Mouse (Mus musculus): ENCODE measurements at regions not wholly inside any gene's neighbourhood (a gene's known extent, or its start where the extent isn't known, plus 50 kb on each side); places are given as distances from the start of the nearest gene placed in this dataset.
A peak's percentile ranks its signal among the peaks of the same experiment; 100 is the strongest.

DNA sequence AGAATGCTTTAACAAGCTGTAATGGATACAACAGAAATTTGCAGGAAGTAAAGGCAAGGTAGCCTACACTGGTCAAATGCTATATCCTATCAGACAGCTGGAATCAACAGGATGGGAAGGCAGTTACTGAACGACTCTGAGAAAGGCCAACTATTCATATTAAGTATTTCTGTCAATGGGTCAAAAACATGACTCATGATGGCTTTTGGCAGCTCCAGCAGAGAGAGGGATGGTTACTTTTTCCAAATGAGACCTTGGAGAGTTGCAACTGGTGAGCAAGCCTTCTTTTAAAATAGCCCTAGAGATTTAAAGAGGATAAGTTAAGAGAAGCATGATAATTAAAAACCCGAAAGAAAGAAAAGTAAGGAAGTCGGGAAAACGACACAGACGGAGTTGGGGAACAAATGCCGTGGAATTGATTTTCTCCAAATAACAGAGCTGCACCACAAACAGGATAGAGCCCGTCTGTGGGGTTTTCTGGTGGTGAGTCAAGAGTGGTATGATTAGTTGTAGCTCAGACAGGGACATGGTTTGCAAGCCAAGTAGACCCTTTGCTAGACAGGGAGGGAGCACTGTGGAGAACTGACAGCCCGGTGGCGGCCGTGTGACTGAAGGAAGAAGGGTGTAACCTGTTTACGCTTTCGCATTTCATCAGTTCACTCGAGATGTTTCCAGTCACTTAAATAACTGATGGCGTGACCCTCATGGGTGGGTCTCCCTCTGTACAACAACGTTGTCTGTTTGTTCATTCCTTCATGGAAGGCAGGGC is 3638.1 kb upstream of the Gm7489 start:
- DNase-seq: peak; percentile 88

DNA sequence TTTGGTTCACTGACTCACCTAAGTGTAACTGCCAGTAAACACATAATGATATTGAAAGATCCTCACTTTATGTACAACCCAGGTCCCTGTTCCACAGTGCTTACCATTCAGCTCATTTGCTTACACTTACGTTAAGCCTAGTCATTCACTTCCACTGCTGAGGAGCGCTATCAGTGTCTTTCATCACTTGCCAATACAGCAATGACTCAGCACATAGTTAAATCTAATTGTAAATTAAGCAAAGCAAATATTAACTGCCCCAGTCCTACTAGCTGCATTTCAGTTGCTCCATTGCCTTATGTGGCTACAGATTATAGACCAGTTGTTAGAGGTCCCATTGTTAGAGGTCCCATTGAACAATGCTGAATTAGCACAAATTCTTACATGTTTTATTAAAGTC is 3624.6 kb upstream of the Gm7489 start:
- no peak for DNase-seq

DNA sequence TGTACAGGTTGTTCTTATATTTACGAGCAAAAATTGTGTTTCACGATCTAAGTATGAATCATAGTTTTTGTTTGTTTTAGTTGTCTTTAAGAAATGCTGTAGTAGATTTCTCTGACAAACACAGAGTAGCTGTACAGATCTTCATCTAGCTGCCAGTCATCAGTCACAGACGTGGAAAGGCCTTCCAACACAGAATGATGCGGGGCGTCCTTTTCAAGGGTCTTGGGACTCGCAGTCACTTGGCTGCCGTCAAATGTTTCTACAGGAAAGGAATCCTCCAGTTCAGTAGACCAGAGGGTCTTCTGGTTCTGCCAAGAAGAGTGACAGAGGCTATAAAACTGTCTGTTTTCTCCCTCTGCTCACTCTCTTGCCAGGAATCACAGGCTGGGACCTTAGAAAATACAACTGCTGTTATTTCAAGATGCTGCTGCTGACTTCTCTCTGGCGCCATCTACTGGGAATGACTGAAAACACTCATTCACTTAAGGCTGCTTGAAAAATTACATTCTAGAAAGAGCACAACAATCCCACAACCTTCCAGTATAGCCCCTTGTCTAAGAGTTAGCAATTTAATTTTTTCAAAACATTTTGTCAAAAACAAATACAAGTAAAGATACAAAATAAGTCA is 3623.3 kb upstream of the Gm7489 start:
- no peak for DNase-seq

DNA sequence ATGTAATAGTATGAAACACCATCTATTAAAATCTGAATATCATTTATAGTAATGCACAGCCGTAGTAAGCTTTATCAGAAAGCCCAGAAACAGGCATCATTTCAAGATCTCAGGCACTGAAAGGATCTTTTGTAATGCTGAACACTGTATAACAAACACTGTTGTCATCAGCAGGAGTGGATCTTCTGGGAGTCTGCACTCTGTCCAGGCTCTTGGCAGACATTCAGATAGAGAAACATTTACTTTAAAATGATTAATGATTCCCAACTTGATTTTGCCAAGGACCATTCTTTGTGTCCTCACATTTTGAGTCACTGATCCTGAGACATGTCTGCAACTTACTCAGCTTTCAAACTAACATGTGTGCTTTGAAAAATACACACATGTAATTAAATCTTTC is 3617.2 kb upstream of the Gm7489 start:
- DNase-seq: no peak

DNA sequence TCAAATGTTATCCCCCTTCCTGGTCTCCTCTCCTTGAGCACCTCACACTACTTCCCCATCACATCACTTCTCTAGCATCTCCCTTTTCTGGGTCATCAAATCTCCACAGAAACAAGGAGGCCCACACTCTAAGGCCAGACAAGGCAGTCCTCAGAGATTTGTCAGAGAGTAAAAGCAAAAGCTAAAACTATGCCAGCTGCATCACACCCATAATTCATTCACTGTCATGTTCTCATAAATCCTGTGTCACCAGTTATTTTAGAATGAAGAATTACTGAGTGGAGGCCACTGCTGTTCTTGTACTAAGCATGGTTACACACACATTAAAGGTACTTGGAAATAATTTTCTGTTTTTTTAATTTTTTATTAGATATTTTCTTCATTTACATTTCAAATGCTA is 3613.1 kb upstream of the Gm7489 start:
- no peak for DNase-seq

DNA sequence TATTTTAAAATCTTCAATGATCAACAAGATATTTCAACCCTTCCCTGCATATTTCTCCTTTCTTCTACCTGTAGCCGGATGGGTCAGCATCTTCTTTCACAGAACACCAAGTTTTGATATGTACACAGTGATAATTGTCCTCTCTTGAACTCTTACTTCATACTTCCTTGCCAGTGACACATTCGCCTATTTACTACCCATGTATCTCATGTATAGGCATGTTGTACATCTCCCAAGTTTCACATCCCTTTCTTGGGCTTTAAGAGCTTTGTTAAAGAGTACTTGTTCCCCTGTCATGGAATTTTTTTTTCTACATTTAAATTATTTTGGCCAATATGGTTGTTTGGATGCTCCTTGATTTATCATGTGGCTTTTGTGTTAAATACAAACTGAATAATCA is 3602.1 kb upstream of the Gm7489 start:
- DNase-seq: no peak

DNA sequence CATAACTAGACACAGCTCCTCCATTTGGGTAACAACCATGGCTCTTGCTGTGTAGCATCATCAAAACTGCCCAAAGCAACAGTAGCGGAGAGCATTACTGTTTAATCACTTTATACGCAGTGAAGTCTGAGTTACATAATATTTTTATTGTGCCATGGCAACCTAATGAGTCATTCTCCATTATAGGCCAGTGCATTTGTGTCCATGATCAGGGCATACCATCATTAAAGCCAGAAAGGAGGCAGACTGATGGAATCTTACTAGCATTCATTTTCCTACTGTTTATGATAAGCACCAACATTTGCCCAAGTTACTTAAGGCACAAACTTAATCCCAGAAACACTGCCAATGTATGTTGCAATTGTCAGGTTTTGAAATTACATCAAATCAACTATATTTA is 3601.2 kb upstream of the Gm7489 start:
- DNase-seq: no peak

DNA sequence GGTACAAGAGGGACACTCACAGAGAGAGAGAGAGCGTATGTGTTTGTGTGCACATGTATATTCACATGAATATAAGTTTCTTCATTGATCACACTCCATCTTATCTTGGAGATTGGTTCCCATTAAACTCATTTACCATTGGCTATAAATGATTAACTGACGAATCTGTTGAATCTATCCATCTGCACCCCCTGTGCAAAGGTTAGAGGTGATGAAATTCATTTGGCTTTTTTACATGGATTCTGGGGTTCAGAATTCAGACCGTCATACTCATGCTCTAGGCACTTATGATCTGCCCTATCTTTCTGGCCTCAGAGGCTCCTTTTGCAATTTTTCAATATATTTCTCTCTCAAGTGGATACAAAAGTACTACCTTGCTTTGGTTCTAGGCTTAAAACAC is 3582.9 kb upstream of the Gm7489 start:
- DNase-seq: no peak

DNA sequence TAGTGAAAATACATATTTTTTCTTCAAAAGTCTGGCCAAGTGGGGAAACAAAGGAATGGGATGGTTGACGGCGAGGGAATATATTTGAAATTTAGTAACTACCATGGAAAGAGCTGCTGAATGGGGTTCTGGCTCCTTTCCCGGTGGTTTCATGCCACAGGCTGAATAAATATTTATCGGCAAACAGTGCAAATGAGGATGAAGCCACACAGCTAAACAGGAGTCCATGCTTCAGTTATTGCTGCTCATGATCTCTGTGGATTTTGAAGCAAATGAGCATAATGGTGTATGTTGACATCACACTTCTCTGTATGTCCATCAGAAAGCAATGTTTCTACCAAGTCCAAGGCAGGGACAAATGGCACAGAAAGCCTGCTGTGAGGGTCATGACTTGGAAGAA is 3580.6 kb upstream of the Gm7489 start:
- no peak for DNase-seq

DNA sequence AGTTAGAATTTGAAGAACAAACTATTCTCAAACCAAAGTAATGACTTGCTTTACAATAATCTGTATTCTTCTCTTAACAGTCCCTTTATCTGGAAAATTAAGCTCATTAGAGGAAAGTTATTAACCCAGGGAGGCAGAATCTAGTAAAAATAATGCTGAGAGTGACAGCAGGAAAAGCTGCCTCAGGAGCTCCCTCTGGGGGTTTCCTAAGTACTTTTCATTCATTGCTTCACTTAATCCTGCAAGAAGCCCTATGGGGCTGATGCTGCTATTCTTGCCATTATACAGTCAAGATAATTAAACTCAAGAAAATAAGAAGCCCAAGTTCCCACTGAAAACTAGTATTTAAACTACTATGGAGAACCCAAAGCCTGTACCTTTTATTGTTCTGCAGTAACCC is 3563.9 kb upstream of the Gm7489 start:
- no peak for DNase-seq

DNA sequence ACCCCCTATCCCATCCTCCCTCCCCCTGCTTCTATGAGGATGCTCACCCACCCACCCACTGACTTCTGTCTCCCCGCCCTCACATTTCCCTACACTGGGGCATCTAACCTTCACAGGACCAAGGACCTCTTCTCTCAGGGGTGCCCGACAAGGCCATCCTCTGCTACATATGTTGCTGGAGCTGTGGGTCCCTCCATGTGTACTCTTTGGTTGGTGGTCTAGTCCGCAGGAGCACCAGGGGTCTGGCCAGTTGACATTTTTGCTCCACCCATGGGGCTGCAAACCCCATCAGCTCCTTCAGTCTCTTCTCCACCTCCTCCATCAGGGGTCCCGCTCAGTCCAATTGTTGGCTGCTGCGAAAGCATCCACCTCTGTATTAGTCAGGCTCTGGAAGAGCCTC is 3539.2 kb upstream of the Gm7489 start:
- peak; percentile 79 for DNase-seq

DNA sequence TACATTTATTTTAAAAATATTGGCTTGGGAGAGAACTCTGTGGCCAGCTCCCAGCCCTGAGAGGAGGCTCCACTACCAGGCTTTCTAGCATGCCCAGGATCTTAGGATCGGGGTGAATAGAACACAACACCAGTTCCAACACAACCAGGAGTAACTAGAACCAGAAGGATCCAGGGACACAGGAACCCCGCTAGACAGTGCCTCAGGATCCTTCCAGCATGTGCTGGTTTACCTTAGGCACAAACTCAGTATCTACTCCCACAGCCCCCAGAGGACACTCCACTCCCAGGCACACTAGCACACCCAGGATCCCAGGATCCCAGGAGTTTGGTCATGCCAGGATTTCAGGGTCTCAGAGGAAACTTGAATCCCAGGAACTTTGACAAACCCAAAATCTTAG is 3537.8 kb upstream of the Gm7489 start:
- peak; percentile 62 for DNase-seq

DNA sequence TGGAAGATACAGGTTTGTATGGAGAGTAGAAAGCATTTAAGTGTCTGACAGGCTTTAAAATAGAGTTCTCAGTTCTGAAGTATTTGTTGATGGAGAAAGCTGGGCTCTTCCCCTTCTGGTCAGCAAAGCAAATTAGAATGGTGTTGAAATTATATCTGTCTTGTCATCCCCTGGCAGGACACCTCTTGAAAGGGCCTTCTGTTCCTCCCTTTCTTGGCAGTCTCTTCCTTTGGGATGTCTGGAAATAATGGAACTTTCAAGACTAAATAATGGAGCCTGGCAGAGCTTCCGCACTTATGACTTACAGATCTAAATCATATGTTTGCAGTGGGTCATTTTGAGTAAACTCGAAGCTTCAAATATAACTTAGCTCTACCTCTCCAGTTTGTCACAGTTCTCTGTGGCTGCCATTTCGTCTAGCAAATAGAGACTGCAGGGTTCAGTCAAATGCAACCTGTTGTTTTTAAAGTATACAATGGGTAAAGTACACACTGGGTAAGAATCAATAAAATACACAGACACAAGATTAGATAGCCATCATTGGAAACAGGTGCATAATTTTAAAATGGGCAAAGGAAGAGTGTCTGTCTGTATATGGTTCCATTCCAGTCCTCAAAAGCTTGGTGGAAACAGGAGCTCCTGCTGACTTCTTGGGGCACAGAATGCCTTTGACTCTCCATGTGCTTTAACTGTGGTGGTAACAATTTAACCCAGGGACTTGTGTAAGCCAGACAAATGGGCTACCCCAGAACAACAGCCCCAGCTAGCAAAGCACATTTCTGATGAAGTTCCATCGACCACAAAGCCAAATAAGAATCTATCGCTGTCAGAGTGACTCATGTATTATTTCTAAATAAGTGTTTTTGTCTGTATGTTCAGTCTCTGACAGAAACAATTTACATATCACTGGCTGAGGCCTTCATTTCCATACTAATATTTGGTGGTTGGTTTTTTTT is 3524.4 kb upstream of the Gm7489 start:
- no peak for DNase-seq

DNA sequence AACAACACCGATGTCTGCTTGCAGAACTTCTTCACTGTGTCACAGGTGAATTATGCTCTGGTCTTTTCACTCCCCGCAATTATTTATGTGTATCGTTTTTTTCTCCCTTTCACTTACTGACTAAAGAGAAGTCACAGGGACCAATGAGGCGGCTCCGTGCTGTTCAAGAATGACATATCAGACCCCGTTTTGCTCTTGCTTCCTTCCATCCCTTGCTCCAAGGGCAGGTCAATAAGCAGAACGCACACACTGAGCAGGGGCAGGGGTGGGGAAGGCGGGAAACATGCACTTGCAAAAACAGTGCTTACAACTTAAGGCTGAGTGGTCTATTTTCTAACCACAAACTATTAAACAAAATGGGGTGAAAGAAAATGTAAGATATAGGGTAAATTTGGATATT is 3523.4 kb upstream of the Gm7489 start:
- peak; percentile 86 for DNase-seq

DNA sequence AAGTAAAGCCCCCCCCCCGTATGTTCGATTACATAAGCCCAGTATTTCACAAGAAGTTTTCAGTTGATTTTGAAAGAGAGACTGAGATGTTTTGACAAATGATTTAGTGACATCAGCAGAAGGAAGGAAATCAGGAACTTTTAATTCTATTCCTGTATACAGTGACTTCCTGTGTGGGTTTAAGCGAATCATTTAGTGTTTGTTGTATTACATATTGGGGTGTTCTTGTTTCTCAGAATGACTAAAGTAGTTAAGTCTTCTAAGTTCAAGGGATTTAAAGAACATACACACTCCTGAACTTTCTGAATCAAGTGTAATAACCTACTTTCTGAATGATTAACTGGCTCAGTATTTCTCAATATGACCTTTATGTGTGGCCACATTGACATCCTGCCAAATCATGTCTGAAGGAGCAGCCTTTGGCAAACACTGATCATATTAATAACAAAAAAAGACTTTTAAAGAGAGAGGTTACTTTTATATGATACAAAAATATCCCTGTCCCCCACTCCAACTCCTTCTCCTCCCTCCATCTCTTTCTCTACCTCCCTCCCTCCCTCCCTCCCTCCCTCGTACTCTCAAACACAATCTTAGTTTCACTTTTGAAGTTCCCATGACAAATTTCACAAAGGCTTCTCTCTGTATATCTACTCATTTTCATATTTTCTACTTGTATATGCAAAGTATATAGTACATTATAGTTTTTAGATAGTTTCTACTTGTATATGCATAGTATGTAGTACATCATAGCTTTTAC is 3522.8 kb upstream of the Gm7489 start:
- no peak for DNase-seq

DNA sequence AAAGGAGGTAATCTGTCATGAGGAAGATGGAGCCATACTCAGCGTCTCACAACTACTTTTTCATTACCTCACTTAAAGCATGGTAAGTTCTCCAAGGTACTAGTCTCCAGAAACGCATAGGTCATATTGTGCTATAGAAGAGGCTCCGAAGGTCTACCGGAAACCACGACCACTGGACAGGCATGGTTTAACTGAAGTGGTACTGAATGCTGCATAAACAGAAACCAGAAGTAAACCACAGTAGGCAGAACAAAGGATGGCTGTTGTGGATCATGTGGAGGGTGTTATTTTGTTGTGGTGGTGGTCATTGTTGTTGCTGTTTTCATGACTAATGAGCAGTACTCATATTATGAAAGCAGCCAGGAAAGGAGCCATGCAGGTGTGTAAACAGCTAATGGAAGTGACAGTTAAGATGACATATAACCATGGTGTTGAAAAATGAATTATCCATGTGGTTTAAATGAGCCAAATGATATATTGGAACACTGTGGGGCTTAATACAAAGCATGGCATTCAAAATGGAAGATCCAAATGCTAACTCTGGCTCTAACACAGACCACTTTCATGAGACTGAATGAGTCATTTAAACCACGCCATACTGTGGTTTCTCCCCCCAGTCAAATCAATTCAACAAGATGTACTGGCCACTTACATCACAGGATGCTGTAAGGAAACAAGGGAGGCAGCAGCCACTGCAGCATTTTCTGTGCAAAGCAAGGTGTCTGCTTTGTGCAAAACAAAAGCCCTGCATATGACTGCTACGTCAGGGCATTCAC is 3484.5 kb upstream of the Gm7489 start:
- DNase-seq: peak; percentile 37

DNA sequence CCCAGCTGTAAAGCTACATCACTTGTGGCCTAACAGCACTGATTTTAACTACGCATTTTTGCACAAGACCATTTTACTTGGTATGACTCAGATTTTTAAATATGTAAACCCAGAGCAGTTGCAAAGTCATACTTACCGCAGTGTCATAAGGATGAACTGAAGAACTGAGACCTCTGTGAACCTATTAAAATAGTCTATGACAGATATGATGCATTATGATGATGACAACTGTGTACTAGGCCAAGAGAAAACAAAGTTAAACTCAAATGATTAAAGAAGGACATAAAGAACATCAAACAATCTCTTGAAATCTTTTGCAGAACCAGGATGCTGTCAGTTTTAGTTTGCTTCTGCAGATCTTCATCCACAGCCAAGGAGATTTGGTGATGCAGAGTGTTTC is 3483.3 kb upstream of the Gm7489 start:
- DNase-seq: peak; percentile 19

DNA sequence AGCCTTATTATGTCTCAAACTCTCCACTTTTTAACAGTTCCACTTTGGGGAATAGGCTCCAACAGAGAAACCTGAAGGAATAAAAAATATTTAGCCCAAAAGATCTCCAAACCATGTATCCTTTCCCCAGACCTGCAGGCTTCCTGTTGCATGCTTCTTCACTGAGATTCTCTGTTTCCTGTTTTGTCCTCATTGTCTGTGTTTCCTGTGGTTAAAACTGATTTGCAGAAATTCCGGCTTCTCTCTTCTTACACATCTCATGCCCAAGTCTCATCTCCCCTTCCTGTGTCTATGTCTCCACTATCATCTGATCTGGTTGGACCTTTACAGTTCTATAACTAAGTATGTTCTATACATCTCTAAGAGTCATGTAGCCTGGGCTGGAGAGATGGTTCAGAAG is 3482.2 kb upstream of the Gm7489 start:
- DNase-seq: peak; percentile 60

DNA sequence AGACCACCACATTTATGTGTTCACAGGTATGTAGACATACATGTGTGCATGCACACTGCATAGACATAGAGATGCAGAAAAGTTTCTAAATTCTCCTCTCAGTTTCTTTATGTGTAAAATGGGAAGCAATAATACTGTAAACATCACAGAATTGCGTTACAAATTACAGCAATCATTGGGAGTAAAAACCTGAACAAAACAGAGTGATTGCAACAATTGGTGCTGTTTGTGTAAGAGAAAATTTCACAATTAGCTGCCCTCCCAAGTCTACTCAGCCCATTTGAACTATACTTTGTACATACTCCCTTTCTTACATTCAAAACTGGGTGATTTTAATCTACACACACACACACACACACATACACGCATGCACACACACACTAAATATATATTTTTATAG is 3480.8 kb upstream of the Gm7489 start:
- DNase-seq: no peak

DNA sequence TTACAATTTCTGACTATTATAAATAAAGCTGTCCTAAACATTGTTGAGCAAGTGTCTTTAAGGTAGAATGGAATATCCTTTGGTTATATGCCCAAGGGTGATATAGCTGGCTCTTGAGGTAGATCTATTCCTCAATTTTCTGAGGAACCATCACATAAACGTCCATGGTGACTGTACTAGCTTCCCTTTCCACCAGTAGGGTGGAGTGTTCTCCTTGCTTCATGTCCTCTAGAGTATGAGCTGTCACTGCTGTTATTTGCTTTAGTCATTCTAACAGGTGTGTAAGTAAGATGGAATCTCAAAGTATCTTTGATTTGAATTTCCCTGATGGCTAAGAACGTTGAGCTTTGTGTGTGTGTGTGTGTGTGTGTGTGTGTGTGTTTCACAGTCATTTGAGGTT is 3475.7 kb upstream of the Gm7489 start:
- no peak for DNase-seq

DNA sequence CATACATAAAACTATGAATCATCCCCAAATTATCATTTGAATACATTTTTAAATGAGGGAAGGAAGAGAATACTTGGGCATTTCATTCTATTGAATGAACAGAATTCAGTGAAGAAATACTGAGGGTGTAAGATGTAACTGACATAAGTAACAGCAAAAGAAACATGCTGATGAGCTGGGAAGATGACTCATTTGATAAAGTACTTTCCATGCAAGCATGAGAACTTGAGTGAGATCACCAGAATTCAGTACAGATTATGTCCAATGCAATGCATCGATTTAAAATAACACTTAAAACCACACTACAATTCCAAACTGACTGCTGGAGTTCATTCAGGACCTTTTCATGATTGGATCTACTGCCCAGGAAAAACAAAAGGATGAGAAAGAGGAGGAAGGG is 3467.1 kb upstream of the Gm7489 start:
- DNase-seq: no peak

DNA sequence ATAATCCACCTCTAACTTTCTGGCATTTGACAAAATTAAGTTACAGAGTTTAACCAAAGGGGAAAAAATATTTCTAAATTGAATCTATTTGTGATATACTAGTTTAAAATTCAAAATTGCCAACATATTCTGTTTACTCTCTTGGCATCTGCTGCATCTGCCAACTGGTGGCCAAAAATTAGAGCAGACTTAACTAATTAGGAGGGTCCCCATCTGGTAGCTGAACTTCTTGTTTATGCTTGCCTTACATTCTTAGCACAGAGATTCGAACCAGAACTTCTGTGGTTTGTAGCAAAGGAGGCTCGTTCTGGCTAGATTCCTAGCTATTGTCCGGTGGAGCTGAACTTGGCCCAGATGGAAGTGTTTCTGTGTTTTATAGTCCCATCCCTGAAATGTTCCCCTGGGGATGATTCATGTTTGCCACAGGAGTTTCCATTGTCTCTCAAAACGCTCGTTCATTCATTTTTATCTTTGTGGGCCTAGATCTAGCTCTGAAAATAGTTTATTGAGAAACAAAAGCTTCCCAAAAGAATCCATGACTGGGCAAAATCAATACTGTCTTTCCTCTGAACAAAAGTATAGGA is 3461.5 kb upstream of the Gm7489 start:
- DNase-seq: peak; percentile 37

Data from heart, adult 11 months (tissue).